Mouse (Mus musculus): ENCODE results near the gene Pan3. TPM values are rescaled to one million over a fixed set of nuclear protein-coding genes. Genes with fewer than 3 reads are reported as not detected.

The Pan3 gene
- total RNA-seq, 2 experiments from 2014 or later: 96.7 to 114 TPM

GRCm38 (mm10) chr5:147473071-147473470, 43.1 kb downstream of the Pan3 start:
- no peak for TF ChIP-seq CTCF (conservative IDR thresholded peaks at IDR 0.05)
- no peak for DNase-seq (ENCODE audit: low spot score in 2 of 2)
- Histone ChIP-seq H3K27ac (no peak overlapping the region), H3K4me3 (no peak overlapping the region)

DNA sequence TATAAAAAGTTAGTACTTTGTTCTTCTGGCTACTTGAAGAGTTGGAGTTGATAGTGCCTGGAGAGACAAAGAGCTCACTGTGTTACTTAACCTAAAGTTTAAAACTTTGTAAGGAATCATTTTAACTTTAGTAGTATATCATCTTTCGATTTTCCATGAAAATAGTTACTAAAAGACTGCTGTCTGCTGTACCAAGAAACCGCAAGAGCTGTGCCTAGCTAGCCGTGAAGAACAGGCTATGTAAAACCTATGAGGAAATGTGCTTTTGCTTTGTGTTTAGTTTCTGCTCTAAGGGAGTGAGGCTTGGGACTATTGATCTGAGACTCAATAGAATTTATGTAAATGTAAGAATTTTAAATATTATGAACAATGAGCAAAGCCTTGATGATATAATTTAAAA, 43.9 kb downstream of the Pan3 start:
- Histone ChIP-seq H3K27ac (no peak overlapping the region), H3K4me3 (no peak overlapping the region)
- DNase-seq (ENCODE audit: low spot score in 2 of 2): no peak
- TF ChIP-seq CTCF (conservative IDR thresholded peaks at IDR 0.05): no peak

DNA sequence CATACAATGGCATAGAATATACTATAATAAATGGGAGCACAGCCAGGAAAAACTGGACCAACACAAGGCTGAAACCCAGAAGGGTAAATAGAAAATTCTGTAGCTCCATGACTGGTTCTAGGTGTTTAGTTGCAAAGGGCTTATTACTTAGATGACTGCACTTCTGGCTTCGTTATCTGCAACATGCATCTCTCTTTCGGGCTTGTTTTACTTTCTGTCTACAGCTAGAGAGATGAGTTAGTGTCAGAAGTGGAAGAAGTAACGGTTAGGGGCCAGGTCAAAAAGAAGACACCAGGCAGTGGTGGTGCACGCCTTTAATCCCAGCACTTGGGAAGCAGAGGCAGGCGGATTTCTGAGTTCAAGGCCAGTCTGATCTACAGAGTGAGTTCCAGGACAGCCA, 46.1 kb downstream of the Pan3 start:
- no peak for TF ChIP-seq CTCF (conservative IDR thresholded peaks at IDR 0.05)

DNA sequence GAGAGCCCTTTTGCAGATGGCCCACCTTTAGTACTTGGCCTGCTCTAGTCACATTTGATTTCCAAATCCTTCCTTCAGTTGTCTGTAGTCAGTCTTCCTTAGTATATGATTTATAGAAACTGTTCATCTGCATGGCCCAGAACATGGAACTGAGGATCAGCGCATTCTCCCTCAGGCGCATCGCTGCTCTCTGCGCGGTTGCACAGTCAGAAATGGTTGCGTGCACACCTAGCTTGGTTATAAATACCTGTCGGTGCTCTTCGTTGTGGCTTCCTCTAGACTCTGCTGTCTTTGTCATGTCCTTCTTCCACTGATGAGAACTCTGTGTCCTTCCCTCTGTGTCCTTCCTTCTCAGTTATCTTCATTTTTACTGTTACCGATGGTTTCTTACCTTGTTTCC, 47.1 kb downstream of the Pan3 start:
- DNase-seq (ENCODE audit: low spot score in 2 of 2): no peak
- no peak for TF ChIP-seq CTCF (conservative IDR thresholded peaks at IDR 0.05)
- Histone ChIP-seq H3K4me3 (no peak overlapping the region), H3K27ac (no peak overlapping the region)

More for the DNA sequence above, 46.1 kb downstream of the Pan3 start:
- no peak overlapping the region for H3K27ac ChIP-seq
- no peak for DNase-seq (ENCODE audit: low spot score in 2 of 2)
- no peak overlapping the region for H3K4me3 ChIP-seq

- no peak for TF ChIP-seq CTCF (conservative IDR thresholded peaks at IDR 0.05)
- H3K4me3 ChIP-seq: no peak overlapping the region
- no peak overlapping the region for H3K27ac ChIP-seq
- no peak for DNase-seq (ENCODE audit: low spot score in 2 of 2)
These were observed 49.4 kb downstream of the Pan3 start for GRCm38 (mm10) chr5:147479341-147479740.

DNA sequence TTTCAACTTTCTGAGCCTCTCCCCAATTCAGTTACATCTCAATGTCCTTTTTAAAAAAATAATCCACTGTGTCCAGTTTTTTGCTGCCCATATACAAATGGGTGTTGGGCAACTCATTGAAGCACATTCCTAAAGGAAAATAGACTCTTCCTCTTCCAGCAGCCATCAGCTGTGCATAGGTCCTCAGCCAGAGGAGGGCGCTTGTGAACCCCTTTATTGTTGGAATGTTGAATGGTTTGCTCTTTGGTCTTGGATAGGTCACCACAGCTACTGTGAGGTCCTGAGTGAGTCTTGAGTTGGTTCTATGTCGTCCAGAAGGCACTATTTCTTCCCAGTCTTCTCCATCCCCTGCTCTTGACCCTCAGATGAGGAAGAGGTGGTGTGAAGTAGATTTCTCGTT, 54.2 kb downstream of the Pan3 start:
- H3K27ac ChIP-seq: no peak overlapping the region
- peak; percentile 61 for TF ChIP-seq CTCF (conservative IDR thresholded peaks at IDR 0.05)
- H3K4me3 ChIP-seq: no peak overlapping the region
- no peak for DNase-seq (ENCODE audit: low spot score in 2 of 2)

- no peak for DNase-seq (ENCODE audit: low spot score in 2 of 2)
- no peak overlapping the region for H3K27ac ChIP-seq
- H3K4me3 ChIP-seq: no peak overlapping the region
- no peak for TF ChIP-seq CTCF (conservative IDR thresholded peaks at IDR 0.05)
These were observed 59.3 kb downstream of the Pan3 start for GRCm38 (mm10) chr5:147489226-147489625.

GRCm38 (mm10) chr5:147490907-147491306, 60.9 kb downstream of the Pan3 start:
- DNase-seq (ENCODE audit: low spot score in 2 of 2): no peak
- H3K4me3 ChIP-seq: no peak overlapping the region
- no peak for TF ChIP-seq CTCF (conservative IDR thresholded peaks at IDR 0.05)
- H3K27ac ChIP-seq: no peak overlapping the region

DNA sequence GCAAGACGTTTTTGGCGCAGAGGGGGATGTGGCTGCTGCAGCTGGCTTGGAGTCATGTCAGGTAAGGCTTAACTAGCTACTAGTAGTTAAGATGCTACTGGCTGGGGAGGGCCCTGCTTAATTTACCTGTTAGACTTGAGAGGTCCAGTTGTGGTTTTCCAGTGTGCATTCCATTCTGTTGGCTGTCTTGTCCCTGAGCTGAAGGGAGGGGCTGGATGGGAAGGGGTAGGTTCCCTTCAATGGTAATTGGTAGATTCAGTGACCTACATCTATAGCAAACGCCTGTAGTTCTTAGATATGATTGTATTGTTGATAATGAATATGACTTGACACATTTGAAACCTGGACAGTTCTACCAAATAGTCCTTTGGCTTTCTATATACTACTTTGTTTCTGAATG, 62.5 kb downstream of the Pan3 start:
- no peak overlapping the region for H3K4me3 ChIP-seq
- no peak overlapping the region for H3K27ac ChIP-seq
- DNase-seq (ENCODE audit: low spot score in 2 of 2): no peak
- no peak for TF ChIP-seq CTCF (conservative IDR thresholded peaks at IDR 0.05)

GRCm38 (mm10) chr5:147493205-147493604, 63.2 kb downstream of the Pan3 start:
- H3K4me3 ChIP-seq: no peak overlapping the region
- TF ChIP-seq CTCF (conservative IDR thresholded peaks at IDR 0.05): no peak
- H3K27ac ChIP-seq: no peak overlapping the region
- no peak for DNase-seq (ENCODE audit: low spot score in 2 of 2)

DNA sequence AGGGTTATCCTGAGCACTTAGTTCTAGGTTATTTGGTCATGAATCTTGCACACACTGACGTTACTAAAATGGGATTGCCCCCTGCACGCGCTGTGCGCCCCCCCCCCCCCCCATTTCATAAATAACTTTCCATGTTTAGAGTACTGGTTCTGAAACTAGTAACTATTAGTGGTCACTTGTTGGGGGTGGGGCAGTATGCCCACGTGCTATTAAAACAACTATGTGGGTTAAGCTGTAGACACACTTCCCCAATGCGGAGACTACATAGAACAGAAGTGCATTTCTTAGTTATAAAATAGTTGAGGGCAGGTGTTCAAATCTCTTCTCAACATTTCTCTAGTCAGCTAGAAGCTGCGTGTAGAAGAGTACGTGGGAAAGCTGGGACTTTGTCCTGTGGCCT, 63.7 kb downstream of the Pan3 start:
- DNase-seq (ENCODE audit: low spot score in 2 of 2): no peak
- Histone ChIP-seq H3K4me3 (no peak overlapping the region), H3K27ac (no peak overlapping the region)
- TF ChIP-seq CTCF (conservative IDR thresholded peaks at IDR 0.05): no peak

- no peak overlapping the region for H3K27ac ChIP-seq
- TF ChIP-seq CTCF (conservative IDR thresholded peaks at IDR 0.05): no peak
- DNase-seq (ENCODE audit: low spot score in 2 of 2): no peak
- H3K4me3 ChIP-seq: no peak overlapping the region
These were observed 64.4 kb downstream of the Pan3 start for GRCm38 (mm10) chr5:147494388-147494787.

DNA sequence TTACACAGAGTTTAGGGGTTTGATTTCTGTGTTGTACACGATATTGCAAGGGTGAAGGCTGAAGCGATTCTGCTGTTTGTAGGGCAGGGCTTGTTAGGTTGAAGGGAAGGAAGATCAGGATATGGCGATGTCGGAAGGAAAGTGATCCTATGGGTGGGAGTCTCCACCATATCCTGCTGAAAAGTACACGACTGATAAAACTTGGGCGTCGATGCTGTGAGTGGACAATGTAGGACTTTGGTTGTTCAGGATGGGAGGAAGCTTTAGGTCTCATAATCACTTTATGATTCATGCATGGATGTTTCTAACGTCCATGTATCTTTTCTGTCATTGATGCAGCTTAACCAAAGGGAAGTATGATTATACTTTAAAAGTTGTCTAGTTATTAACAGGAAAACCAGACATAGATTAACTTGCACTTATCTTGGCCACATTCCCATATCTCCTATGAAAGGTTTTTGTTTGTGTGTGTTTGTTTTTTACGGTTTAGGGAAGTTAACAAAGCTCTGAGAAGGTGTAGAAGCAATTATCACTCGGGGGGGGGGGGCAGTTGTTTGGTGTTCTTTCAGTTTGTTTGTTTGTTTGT, 64.9 kb downstream of the Pan3 start:
- TF ChIP-seq CTCF (conservative IDR thresholded peaks at IDR 0.05): no peak
- no peak overlapping the region for H3K27ac ChIP-seq

GRCm38 (mm10) chr5:147495961-147496360, 66.0 kb downstream of the Pan3 start:
- Histone ChIP-seq H3K27ac (no peak overlapping the region), H3K4me3 (no peak overlapping the region)
- TF ChIP-seq CTCF (conservative IDR thresholded peaks at IDR 0.05): no peak
- DNase-seq (ENCODE audit: low spot score in 2 of 2): no peak

More for the DNA sequence above, 64.9 kb downstream of the Pan3 start:
- H3K4me3 ChIP-seq: no peak overlapping the region
- DNase-seq (ENCODE audit: low spot score in 2 of 2): no peak

- Histone ChIP-seq H3K27ac (no peak overlapping the region), H3K4me3 (no peak overlapping the region)
- DNase-seq (ENCODE audit: low spot score in 2 of 2): no peak
- no peak for TF ChIP-seq CTCF (conservative IDR thresholded peaks at IDR 0.05)
These were observed 67.0 kb downstream of the Pan3 start for GRCm38 (mm10) chr5:147496921-147497320.
